Mouse (Mus musculus) testis, adult 2 months (tissue): ENCODE data around the gene Tas1r2. TPM values are rescaled to one million over a fixed set of nuclear protein-coding genes. Genes with fewer than 3 reads are reported as not detected.
A peak's percentile ranks its signal among the peaks of the same experiment; 100 is the strongest.

ENCODE experiments used
- H3K27ac ChIP-seq: fragments of 200-500 bp; 2 replicates; pipeline ENCODE4 v1.5.1; 2012; ENCODE audit warnings: low read depth, low read length; ENCODE audit not compliant: control insufficient read depth, insufficient read depth
- H3K27me3 ChIP-seq: fragments of 200-500 bp; 2 replicates; pipeline ENCODE4 v1.6.1; 2012; ENCODE audit warnings: mild to moderate bottlenecking, low read length, moderate library complexity; ENCODE audit not compliant: control insufficient read depth, insufficient read depth
- H3K36me3 ChIP-seq: fragments of 200-500 bp; 2 replicates; pipeline ENCODE4 v1.6.1; 2012; ENCODE audit warnings: mild to moderate bottlenecking, low read length; ENCODE audit not compliant: control insufficient read depth, insufficient read depth
- H3K4me1 ChIP-seq: fragments of 200-500 bp; 2 replicates; pipeline ENCODE4 v1.6.1; 2012; ENCODE audit warnings: low read length; ENCODE audit not compliant: control insufficient read depth, insufficient read depth
- H3K4me3 ChIP-seq: fragments of 200-500 bp; 2 replicates; pipeline ENCODE4 v1.5.1; 2012; ENCODE audit warnings: low read depth, mild to moderate bottlenecking, low read length, moderate library complexity, mixed read lengths; ENCODE audit not compliant: control insufficient read depth
- CTCF ChIP-seq: fragments of 200-500 bp; IDR thresholded peaks from 2 replicates; pipeline ENCODE4 v1.5.1; 2012; ENCODE audit warnings: low read depth, mild to moderate bottlenecking, inconsistent platforms, low read length, moderate library complexity; ENCODE audit not compliant: control insufficient read depth, insufficient read depth, insufficient replicate concordance
- POLR2A ChIP-seq: fragments of 200-500 bp; IDR thresholded peaks from 2 replicates; pipeline ENCODE4 v1.6.1; 2012; ENCODE audit warnings: low read depth, mild to moderate bottlenecking, inconsistent platforms, low read length, moderate library complexity; ENCODE audit not compliant: control insufficient read depth
- polyA plus RNA-seq: library from polyadenylated mRNA; depleted of rRNA; stranded (reverse); fragments of >200 nt; gene quantifications from 2 replicates; pipeline ENCODE4 v1.2.3, GENCODE M21; 2012

The Tas1r2 gene
- polyA plus RNA-seq, 1 experiment: not detected

DNA sequence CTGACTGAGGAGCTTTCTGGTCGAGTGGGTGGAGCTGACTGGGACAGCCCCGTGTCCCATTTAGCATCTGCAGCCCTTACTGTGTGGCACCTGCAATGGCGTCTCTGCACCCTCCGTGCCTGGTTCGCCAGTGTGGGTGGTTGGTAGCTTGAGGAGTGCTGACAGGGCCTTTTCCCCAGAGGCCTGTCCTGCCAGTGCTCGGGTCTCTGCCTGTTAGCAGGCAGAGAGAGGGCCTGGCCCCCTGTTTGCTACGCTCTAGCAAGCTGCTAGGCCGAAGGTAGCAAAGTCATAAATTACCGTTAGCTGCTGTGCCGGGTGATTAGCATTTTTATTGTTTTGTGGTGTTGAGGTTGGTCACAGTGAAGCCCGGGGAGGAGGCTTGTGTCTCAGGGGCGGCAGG, 13.5 kb upstream of the Tas1r2 start:
- Histone ChIP-seq H3K4me1 (no peaks in the 10 kb centered on the region), H3K27me3 (no peaks in the 10 kb centered on the region), H3K4me3 (no peak overlapping the region), H3K27ac (no peak overlapping the region), H3K36me3 (no peaks in the 10 kb centered on the region)
- TF ChIP-seq POLR2A (no peak), CTCF (no peak)

DNA sequence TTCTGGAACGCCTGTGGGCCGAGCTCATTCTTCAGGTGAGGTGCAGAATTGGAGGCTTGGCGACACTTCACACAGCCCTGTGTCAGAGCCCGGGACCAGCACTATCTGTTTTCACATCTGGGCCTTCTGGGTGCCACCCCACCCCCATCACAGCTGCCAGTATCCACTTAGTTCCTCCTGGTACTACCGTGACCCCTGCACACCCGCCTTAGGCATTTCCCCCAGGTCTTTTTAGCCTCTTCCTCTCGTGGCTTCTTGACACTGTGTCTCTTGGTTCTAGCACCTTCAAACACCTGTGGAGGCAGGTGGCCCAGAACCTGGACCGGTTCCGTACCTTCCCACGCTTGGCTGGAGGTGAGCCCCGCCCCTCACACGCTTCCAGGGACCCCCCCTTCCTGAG, 13.0 kb upstream of the Tas1r2 start:
- H3K36me3 ChIP-seq: no peaks in the 10 kb centered on the region
- no peak overlapping the region for H3K27ac ChIP-seq
- no peak overlapping the region for H3K4me3 ChIP-seq
- no peak for TF ChIP-seq POLR2A
- TF ChIP-seq CTCF: no peak
- H3K27me3 ChIP-seq: no peaks in the 10 kb centered on the region
- no peaks in the 10 kb centered on the region for H3K4me1 ChIP-seq

DNA sequence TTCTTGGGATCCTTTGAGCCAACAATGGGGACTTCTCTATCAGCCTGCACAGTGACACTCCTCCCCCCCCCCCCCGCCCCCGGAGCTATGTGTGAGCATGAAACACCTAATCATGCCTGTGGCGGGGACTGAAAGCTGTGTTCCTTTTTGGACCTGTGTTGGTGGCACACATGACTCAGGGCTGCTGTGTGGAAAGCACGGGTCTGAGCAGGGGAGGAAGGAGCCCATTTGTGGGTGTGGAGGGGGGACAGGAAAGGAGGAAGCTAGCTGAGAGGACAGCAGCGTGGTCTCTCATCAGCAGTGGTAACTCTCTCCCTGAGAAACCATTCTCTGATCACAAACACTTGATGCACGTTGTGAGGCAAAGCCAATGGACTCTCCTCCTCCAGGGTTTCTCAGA, 12.6 kb upstream of the Tas1r2 start:
- TF ChIP-seq CTCF: no peak
- no peak for TF ChIP-seq POLR2A
- Histone ChIP-seq H3K27ac (no peak overlapping the region), H3K27me3 (no peaks in the 10 kb centered on the region)

DNA sequence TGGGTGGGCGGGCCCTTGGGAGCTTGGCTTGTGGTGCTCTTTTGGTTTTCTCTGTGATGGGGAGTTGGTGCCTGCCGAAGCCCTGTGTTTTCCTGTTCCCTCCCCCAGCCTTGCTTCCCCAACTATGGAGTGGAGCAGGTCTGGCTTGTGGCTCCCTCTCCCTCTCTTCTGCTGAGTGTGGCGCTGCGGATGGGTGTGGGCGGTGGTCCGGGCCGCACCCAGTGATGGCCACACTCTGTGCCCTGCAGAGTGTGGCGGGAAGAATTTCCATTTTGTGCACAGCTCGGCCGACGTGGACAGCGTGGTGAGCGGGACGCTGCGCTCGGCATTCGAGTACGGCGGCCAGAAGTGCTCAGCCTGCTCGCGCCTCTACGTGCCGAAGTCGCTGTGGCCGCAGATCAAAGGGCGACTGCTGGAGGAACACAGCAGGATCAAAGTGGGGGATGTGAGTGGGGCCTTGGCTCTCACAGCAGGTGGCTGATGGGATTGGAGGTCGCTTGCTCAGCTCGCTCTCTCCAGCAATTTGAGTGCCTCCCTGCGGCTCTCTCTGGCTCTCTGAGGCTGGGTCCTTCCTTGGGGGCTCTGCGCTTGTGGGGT, 11.4 kb upstream of the Tas1r2 start:
- Histone ChIP-seq H3K27me3 (no peaks in the 10 kb centered on the region), H3K36me3 (no peaks in the 10 kb centered on the region), H3K4me3 (no peak overlapping the region), H3K4me1 (no peaks in the 10 kb centered on the region), H3K27ac (no peak overlapping the region)
- TF ChIP-seq POLR2A: no peak
- TF ChIP-seq CTCF: no peak

More for the DNA sequence above, 12.6 kb upstream of the Tas1r2 start:
- Histone ChIP-seq H3K4me1 (no peaks in the 10 kb centered on the region), H3K36me3 (no peaks in the 10 kb centered on the region), H3K4me3 (no peak overlapping the region)

DNA sequence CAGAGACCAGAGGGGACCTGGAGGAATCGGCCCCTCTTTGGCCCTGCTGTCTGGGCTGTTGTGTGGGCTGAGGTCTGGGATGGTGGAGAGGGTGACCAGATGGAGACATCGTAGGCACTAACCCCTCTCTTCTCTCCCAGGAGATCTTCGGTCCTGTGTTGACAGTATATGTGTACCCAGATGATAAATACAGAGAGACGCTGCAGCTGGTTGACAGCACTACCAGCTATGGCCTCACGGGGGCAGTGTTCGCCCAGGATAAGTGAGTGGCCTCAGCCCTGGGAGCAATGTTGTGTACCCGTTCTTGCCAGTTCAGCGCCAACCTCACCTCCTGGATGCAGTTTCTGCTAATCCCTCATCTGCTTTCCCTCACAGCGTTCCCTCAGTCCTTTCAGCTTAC, 9.4 kb upstream of the Tas1r2 start:
- H3K36me3 ChIP-seq: no peaks in the 10 kb centered on the region
- no peak overlapping the region for H3K27ac ChIP-seq
- peak; percentile 95 for TF ChIP-seq CTCF
- no peak for TF ChIP-seq POLR2A
- no peaks in the 10 kb centered on the region for H3K4me1 ChIP-seq
- no peaks in the 10 kb centered on the region for H3K27me3 ChIP-seq
- H3K4me3 ChIP-seq: no peak overlapping the region

DNA sequence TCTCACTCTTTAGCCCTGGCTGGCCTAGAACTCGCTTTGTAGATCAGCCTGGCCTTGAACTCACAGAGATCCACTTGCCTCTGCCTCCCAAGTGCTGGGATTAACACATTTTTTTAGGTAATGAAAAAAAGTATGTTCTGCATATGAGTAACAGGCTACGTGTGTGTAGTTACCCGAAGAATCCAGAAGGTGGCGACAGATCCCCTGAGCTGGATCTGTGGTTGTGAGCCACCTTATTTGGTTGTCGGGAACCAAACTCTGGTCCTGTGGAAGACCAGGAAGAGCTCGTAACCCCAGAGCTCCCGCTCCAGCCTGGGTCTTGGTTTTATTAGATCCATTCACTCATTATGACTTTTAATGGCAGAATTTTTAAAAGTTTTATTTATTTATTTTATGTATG, 6.4 kb upstream of the Tas1r2 start:
- H3K4me1 ChIP-seq: no peaks in the 10 kb centered on the region
- H3K27ac ChIP-seq: no peak overlapping the region
- no peaks in the 10 kb centered on the region for H3K27me3 ChIP-seq
- H3K4me3 ChIP-seq: no peak overlapping the region
- TF ChIP-seq CTCF (peak; percentile 24; the same call in 1 of the 2 replicates), POLR2A (no peak)
- no peaks in the 10 kb centered on the region for H3K36me3 ChIP-seq

DNA sequence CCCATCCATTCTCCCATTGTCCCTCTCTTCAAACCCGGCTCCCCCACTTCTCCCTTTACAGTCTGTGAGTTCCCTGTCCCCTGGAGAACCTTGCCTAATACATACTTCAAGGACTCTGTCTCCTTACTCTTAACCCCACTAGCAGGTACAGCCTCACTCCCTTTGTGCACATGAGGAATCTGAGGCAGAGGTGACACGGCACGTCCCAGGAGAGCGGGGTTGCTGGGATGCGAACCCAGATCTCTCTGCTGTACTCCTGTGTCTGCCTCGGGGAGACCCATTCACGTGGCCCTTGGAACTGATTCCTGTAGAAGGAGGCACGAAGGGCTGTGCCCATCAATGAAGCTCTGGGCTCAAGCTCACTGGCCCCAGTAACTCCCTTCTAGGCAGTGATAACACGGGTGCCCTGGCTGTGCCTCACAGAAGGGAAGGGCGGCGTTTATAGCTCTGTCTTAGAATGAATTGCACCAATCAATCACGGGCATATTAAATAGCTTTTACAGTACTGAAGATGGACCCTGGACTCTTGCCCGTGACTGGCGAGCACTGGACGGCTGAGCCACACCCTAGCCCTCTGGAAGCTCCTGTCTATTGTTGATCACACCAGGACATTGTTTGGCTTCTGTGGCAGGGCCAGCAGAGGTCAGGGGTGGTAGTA, 3.1 kb upstream of the Tas1r2 start:
- TF ChIP-seq POLR2A: no peak
- H3K27ac ChIP-seq: no peak overlapping the region
- no peaks in the 10 kb centered on the region for H3K4me1 ChIP-seq
- no peaks in the 10 kb centered on the region for H3K36me3 ChIP-seq
- no peak overlapping the region for H3K4me3 ChIP-seq
- no peaks in the 10 kb centered on the region for H3K27me3 ChIP-seq
